ENCODE assay signal across 21 mouse cellular contexts in genomic region chr2:109618341-109619058, GRCm38 (mm10). TPM values are rescaled to one million over a fixed set of nuclear protein-coding genes. Genes with fewer than 3 reads are reported as not detected.
DNase-seq lines count a peak whose midpoint lies in the region; ATAC-seq and TF ChIP-seq lines count a peak whose summit lies in the region.
"Had no signal": no experiment of that assay in that cellular context is flagged by ENCODE, and none has a peak within 500 bp of the region (broad histone marks: within the 10 kb centered on the region; RNA-seq: fewer than 3 reads in every experiment).

No protein-coding gene starts in this region.

- H3K4me1 ChIP-seq in forebrain, postnatal 0 days (ENCODE audit: insufficient read depth) = no peaks in the 10 kb centered on the region
- H3K4me1 ChIP-seq in forebrain, embryonic 12.5 days = no peaks in the 10 kb centered on the region; the same call in 1 of the 2 replicates

- peak; percentile 18 for ATAC-seq in forebrain, postnatal 0 days
- ATAC-seq in forebrain, embryonic 12.5 days (ENCODE audit: low FRiP score) = no peak
- ATAC-seq: forebrain, embryonic 16.5 days; liver, postnatal 0 days; midbrain, embryonic 16.5 days had no signal

- no peak overlapping the region for H3K9ac ChIP-seq in forebrain, postnatal 0 days
- H3K9ac ChIP-seq in forebrain, embryonic 12.5 days = no peak overlapping the region
- H3K9ac ChIP-seq: liver, postnatal 0 days had no signal

- H3K4me2 ChIP-seq in forebrain, postnatal 0 days (ENCODE audit: low read depth) = no peak overlapping the region
- no peak overlapping the region for H3K4me2 ChIP-seq in forebrain, embryonic 12.5 days

- H3K36me3 ChIP-seq in forebrain, postnatal 0 days (ENCODE audit: insufficient read depth) = no peaks in the 10 kb centered on the region
- H3K36me3 ChIP-seq in forebrain, embryonic 12.5 days (replicated peaks) = no peaks in the 10 kb centered on the region

- no peaks in the 10 kb centered on the region for H3K27me3 ChIP-seq in forebrain, postnatal 0 days (ENCODE audit: insufficient read depth, low read length)
- H3K27me3 ChIP-seq in forebrain, embryonic 12.5 days = no peaks in the 10 kb centered on the region

- WGBS in forebrain, postnatal 0 days = 72% methylated on average over 9 of the region's 9 CpGs
- WGBS in forebrain, embryonic 12.5 days = 86% methylated on average over 9 of the region's 9 CpGs

- no peak for TF ChIP-seq CTCF in forebrain, postnatal 0 days (IDR thresholded peaks at IDR 0.05; ENCODE audit: low read depth)

- no peak overlapping the region for H3K4me3 ChIP-seq in forebrain, postnatal 0 days (ENCODE audit: low read depth, low read length)
- H3K4me3 ChIP-seq in forebrain, embryonic 12.5 days (replicated peaks) = no peak overlapping the region
- H3K4me3 ChIP-seq: heart, adult 2 months had no signal

- no peak overlapping the region for H3K27ac ChIP-seq in forebrain, postnatal 0 days (ENCODE audit: low read depth, low read length)
- H3K27ac ChIP-seq in forebrain, embryonic 12.5 days = no peak overlapping the region
- H3K27ac ChIP-seq: heart, adult 2 months had no signal

- DNase-seq in forebrain, postnatal 0 days = no peak
- peak; percentile 4 for DNase-seq in layer of hippocampus, adult 11-12 months (ENCODE audit: low spot score)
- DNase-seq in layer of hippocampus, postnatal 36 days = no peak
- DNase-seq in right cerebral cortex, adult 2 months (ENCODE audit: low spot score in 2 of 2) = peak; percentile 24 to 25
- no peak for DNase-seq in right cerebral cortex, postnatal 4 days
- DNase-seq in telencephalon, adult 2 months (ENCODE audit: low read depth, low spot score) = peak; percentile 73
- no peak for DNase-seq in urinary bladder, postnatal 25 days (ENCODE audit: low spot score)
- DNase-seq: adrenal gland, adult 8-10 months; cerebellum, adult 11 months; cerebellum, postnatal 10 days; embryo, embryonic 11 days; gastrocnemius, postnatal 10 days; heart, adult 2 months; kidney, adult 2 months; liver; liver, postnatal 0 days; lung, postnatal 10 days had no signal

- no peaks in the 10 kb centered on the region for H3K9me3 ChIP-seq in forebrain, postnatal 0 days (ENCODE audit: low read length)
- H3K9me3 ChIP-seq in forebrain, embryonic 12.5 days = no peaks in the 10 kb centered on the region

RNA-seq across cellular contexts. Expression of gene Bdnf, which starts 56.0 kb away (rescaled TPM):
- 4.6 and 8.0 TPM in 2 replicates for total RNA-seq in forebrain, postnatal 0 days (2014; rRNA removed)
- 3.6 and 6.0 TPM in 2 replicates for polyA plus RNA-seq in forebrain, postnatal 0 days (2015; fragmentation: Nextera tagmentation; extraction: Ambion mirVana)
- polyA plus RNA-seq in forebrain, embryonic 12.5 days (2016; fragmentation: Nextera tagmentation; extraction: Ambion mirVana) = 0.86 and 1.1 TPM in 2 replicates
- 10 to 100 TPM; 30.8 to 34.2 TPM for total RNA-seq in layer of hippocampus, postnatal 36 days (2021)
- total RNA-seq: megakaryocyte progenitor cell, adult 5-6 weeks had no signal

Comparison
In these comparisons a context has a peak if more than half of its experiments do, and no peak if none do; other contexts are left out.
1. DNase-seq: peak in layer of hippocampus, adult 11-12 months (single experiment), right cerebral cortex, adult 2 months (2 of 2) and telencephalon, adult 2 months (single experiment); none in forebrain, postnatal 0 days (single experiment), layer of hippocampus, postnatal 36 days (0 of 2), right cerebral cortex, postnatal 4 days (single experiment) and urinary bladder, postnatal 25 days (single experiment).